Mouse (Mus musculus): ENCODE data around the gene Macrod2. TPM values are rescaled to one million over a fixed set of nuclear protein-coding genes. Genes with fewer than 3 reads are reported as not detected.

Macrod2 gene
- polyA plus RNA-seq, 1 experiment from 2014 or later = 47.6 TPM

DNA sequence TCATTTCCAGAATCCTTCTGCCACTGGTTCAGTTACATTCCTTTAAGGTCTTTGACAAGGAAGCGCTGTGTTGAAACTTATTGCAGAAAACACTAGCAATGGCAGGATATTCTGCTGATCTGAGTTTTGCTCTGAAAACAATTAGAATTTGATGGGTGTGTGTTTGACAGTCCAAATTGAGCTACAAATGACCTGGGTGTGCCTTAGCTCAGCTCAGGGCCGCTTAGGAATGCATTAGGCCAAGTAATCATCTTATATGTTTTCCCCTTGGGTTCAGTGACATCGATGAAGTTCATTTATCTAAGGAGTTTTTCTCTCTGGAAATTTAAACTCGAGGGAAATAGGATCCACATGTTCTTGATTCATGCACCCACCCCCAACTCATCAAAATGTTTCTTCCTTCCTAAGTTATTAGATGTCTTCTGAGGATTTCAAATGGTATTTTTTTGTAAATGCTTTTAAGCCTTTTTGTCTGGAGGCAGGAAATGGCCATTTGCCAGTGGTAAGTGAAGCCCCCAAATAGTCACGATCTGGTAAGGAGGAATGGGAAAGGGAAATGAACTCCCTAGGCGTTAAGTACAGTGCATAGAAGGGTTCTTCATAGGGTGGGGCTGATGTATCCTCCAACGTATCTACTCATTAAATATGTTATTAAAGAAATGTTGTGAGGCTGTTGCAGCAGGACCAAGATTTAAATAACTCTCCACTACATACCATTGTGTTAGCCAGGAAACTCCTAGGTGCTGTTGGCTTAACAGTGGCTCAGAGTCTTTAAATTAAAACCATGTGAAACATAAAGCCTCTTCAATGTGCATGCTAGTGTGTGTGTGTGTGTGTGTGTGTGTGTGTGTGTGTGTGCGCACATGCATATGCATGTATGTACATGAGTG, 1430.7 kb downstream of the Macrod2 start:
- Histone ChIP-seq H3K9ac (ENCODE audit: low read length) (no peak overlapping the region), H3K4me3 (ENCODE audit: low read depth, low read length) (no peak overlapping the region), H3K27ac (ENCODE audit: low read depth, low read length) (no peak overlapping the region), H3K4me2 (ENCODE audit: low read depth, low read length, severe bottlenecking) (no peak overlapping the region), H3K36me3 (ENCODE audit: control insufficient read depth, insufficient read depth, low read length) (no peaks in the 10 kb centered on the region), H3K27me3 (ENCODE audit: control insufficient read depth, insufficient read depth, low read length) (no peaks in the 10 kb centered on the region), H3K9me3 (ENCODE audit: control insufficient read depth, low read length) (no peaks in the 10 kb centered on the region), H3K4me1 (replicated peaks; ENCODE audit: control insufficient read depth, insufficient read depth, low read length) (no peaks in the 10 kb centered on the region)
- 78% methylated on average over 8 of the region's 8 CpGs for WGBS
- DNase-seq (ENCODE audit: low spot score) (no peak), ATAC-seq (replicated peaks; ENCODE audit: low FRiP score) (no peak)

DNA sequence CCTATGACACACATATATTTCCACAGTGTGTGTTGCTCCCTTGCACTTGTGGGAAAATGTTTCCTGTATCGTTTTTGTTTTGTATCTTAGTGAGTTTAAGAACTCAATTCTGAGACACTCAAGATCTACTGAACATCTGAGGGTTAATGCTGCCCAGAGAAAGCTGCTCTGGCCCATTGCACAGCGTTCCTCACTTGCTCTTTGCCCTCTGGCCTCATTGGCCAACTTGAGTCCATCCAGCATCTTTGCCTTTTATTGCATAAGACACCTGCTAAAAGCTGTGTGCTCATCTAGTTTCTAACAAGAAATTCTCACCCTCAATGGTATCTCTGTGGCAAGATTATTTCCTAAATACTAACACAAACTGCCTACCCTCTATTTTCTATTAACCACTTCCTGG, 1435.4 kb downstream of the Macrod2 start:
- H3K27me3 ChIP-seq (ENCODE audit: control insufficient read depth, insufficient read depth, low read length) = no peaks in the 10 kb centered on the region
- DNase-seq (ENCODE audit: low spot score) (no peak), ATAC-seq (replicated peaks; ENCODE audit: low FRiP score) (no peak)
- H3K9me3 ChIP-seq (ENCODE audit: control insufficient read depth, low read length) = no peaks in the 10 kb centered on the region
- H3K9ac ChIP-seq (ENCODE audit: low read length) = no peak overlapping the region
- H3K27ac ChIP-seq (ENCODE audit: low read depth, low read length) = no peak overlapping the region
- H3K4me2 ChIP-seq (ENCODE audit: low read depth, low read length, severe bottlenecking) = no peak overlapping the region
- no peaks in the 10 kb centered on the region for H3K36me3 ChIP-seq (ENCODE audit: control insufficient read depth, insufficient read depth, low read length)
- WGBS = 80% methylated on average over 2 of the region's 2 CpGs
- H3K4me3 ChIP-seq (ENCODE audit: low read depth, low read length) = no peak overlapping the region
- H3K4me1 ChIP-seq (replicated peaks; ENCODE audit: control insufficient read depth, insufficient read depth, low read length) = no peaks in the 10 kb centered on the region

DNA sequence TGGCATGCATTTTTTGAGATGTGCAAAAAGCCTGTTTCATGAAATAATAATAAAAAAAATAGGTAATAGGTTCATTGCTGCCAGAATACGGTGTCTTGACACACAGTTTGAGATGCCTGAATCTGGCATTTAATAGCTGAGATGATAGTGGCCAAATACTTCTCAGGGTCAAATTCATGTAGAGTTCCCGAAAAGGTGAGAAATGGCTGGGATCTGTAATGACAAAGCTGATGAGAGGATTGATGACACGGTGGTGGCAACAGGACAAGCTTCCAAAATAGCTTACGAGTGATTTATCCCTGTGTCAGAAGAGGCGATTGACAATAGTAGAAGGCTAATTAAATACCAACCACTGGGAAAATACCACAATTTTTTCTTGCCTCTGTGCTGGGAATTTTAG, 1436.4 kb downstream of the Macrod2 start:
- Histone ChIP-seq H3K4me2 (ENCODE audit: low read depth, low read length, severe bottlenecking) (no peak overlapping the region), H3K27ac (ENCODE audit: low read depth, low read length) (no peak overlapping the region), H3K36me3 (ENCODE audit: control insufficient read depth, insufficient read depth, low read length) (no peaks in the 10 kb centered on the region), H3K4me1 (replicated peaks; ENCODE audit: control insufficient read depth, insufficient read depth, low read length) (no peaks in the 10 kb centered on the region), H3K9me3 (ENCODE audit: control insufficient read depth, low read length) (no peaks in the 10 kb centered on the region), H3K27me3 (ENCODE audit: control insufficient read depth, insufficient read depth, low read length) (no peaks in the 10 kb centered on the region), H3K4me3 (ENCODE audit: low read depth, low read length) (no peak overlapping the region), H3K9ac (ENCODE audit: low read length) (no peak overlapping the region)
- no peak for ATAC-seq (replicated peaks; ENCODE audit: low FRiP score)
- DNase-seq (ENCODE audit: low spot score) = no peak
- 82% methylated on average over 5 of the region's 5 CpGs for WGBS

DNA sequence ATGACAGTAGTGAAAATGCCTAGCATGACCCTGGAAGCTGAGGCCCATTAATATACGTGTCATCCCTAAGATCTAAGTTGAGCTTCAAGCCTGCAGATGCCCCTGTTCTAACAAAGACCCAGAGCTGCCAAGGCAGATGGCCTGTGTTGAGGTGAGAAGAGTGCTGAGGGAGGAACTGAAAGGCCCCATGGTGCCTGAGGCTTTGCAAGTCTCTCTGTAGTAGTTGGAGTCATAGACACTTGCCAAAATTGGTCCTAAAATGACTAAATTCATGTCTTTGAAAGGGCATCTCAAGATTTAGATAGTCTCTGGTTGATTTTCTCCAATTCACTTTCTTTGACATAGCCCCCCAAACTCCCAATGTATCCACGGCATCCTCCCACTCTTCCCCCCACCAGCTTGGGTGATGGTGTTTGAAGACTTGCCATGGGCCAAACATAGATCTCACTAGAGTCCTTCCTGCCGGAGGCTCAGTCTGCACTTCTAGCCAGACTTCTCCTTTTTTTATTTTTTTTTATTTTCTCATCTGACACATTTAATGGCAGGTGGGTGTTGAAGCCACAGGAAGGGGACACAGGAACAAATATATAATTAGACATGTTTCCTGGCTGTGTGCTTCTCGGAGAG, 1439.2 kb downstream of the Macrod2 start:
- Histone ChIP-seq H3K4me3 (ENCODE audit: low read depth, low read length) (no peak overlapping the region), H3K9me3 (ENCODE audit: control insufficient read depth, low read length) (no peaks in the 10 kb centered on the region), H3K27me3 (ENCODE audit: control insufficient read depth, insufficient read depth, low read length) (no peaks in the 10 kb centered on the region), H3K36me3 (ENCODE audit: control insufficient read depth, insufficient read depth, low read length) (no peaks in the 10 kb centered on the region), H3K4me1 (replicated peaks; ENCODE audit: control insufficient read depth, insufficient read depth, low read length) (no peaks in the 10 kb centered on the region), H3K4me2 (ENCODE audit: low read depth, low read length, severe bottlenecking) (no peak overlapping the region), H3K9ac (ENCODE audit: low read length) (no peak overlapping the region), H3K27ac (ENCODE audit: low read depth, low read length) (no peak overlapping the region)
- 82% methylated on average over 4 of the region's 4 CpGs for WGBS
- ATAC-seq (replicated peaks; ENCODE audit: low FRiP score) (no peak), DNase-seq (ENCODE audit: low spot score) (no peak)

- no peaks in the 10 kb centered on the region for H3K27me3 ChIP-seq (ENCODE audit: control insufficient read depth, insufficient read depth, low read length)
- WGBS = 88% methylated on average over 6 of the region's 6 CpGs
- DNase-seq (ENCODE audit: low spot score) = no peak
Measured at GRCm38 (mm10) chr2:141844408-141845175, 1449.5 kb downstream of the Macrod2 start.

DNA sequence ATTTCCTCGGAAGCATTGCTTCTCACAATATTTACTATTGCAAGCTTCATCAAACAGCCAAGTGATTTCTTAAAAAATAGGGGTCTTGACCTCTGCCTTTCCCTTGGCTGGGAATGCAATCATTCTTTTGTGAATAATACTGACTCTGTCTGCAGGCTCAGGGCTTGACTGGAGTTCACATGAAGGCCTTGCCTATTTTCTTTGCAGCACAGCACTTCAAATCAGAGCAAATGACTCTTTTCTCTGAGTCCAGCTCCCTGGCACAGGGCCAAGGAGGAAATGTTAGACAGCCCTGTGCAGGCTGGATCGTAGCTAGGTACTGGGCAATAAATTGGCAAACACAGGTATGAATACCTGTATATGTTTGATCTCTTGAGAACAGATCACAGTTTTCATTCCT, 1464.1 kb downstream of the Macrod2 start:
- Histone ChIP-seq H3K27me3 (ENCODE audit: control insufficient read depth, insufficient read depth, low read length) (no peaks in the 10 kb centered on the region), H3K36me3 (ENCODE audit: control insufficient read depth, insufficient read depth, low read length) (no peaks in the 10 kb centered on the region), H3K4me2 (ENCODE audit: low read depth, low read length, severe bottlenecking) (no peak overlapping the region), H3K4me1 (replicated peaks; ENCODE audit: control insufficient read depth, insufficient read depth, low read length) (no peaks in the 10 kb centered on the region), H3K4me3 (ENCODE audit: low read depth, low read length) (no peak overlapping the region), H3K9me3 (ENCODE audit: control insufficient read depth, low read length) (no peaks in the 10 kb centered on the region), H3K9ac (ENCODE audit: low read length) (no peak overlapping the region), H3K27ac (ENCODE audit: low read depth, low read length) (no peak overlapping the region)
- no peak for DNase-seq (ENCODE audit: low spot score)
- no peak for ATAC-seq (replicated peaks; ENCODE audit: low FRiP score)
- 67% methylated on average over 2 of the region's 2 CpGs for WGBS

More at GRCm38 (mm10) chr2:141844408-141845175, 1449.5 kb downstream of the Macrod2 start:
- ATAC-seq (replicated peaks; ENCODE audit: low FRiP score) = no peak
- H3K9ac ChIP-seq (ENCODE audit: low read length) = no peak overlapping the region
- H3K27ac ChIP-seq (ENCODE audit: low read depth, low read length) = no peak overlapping the region
- no peaks in the 10 kb centered on the region for H3K9me3 ChIP-seq (ENCODE audit: control insufficient read depth, low read length)
- H3K4me1 ChIP-seq (replicated peaks; ENCODE audit: control insufficient read depth, insufficient read depth, low read length) = no peaks in the 10 kb centered on the region
- H3K36me3 ChIP-seq (ENCODE audit: control insufficient read depth, insufficient read depth, low read length) = no peaks in the 10 kb centered on the region
- H3K4me3 ChIP-seq (ENCODE audit: low read depth, low read length) = no peak overlapping the region
- no peak overlapping the region for H3K4me2 ChIP-seq (ENCODE audit: low read depth, low read length, severe bottlenecking)

DNA sequence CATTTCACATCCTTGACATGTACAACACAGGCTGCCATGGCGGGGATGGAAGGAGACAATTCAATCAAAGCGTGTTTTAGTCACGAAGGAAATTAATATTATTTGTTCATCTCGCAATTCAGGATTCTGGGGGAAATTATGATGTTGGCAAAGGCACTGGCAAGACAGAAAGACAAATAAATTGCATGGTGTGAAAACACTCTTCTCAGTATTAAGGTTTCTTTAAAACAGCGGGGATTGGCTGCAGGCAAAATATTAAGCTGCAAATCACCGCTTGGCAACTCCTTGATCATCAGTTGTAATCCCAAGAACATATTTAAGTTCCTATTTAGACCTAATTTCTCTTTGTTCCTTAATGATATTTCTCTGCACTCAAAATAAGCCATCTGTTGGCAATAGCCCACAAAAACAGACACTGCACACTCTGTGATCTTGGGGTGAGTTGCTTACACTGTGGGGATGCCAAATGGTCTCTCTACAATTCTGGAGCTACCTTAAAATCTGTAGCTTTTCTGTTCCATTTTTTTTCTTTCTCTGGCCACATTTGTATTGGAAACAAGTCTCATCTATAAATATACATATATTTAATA, 1466.7 kb downstream of the Macrod2 start:
- H3K27me3 ChIP-seq (ENCODE audit: control insufficient read depth, insufficient read depth, low read length) = no peaks in the 10 kb centered on the region
- H3K36me3 ChIP-seq (ENCODE audit: control insufficient read depth, insufficient read depth, low read length) = no peaks in the 10 kb centered on the region
- no peak overlapping the region for H3K4me2 ChIP-seq (ENCODE audit: low read depth, low read length, severe bottlenecking)
- DNase-seq (ENCODE audit: low spot score) (no peak), ATAC-seq (replicated peaks; ENCODE audit: low FRiP score) (no peak)
- no peaks in the 10 kb centered on the region for H3K4me1 ChIP-seq (replicated peaks; ENCODE audit: control insufficient read depth, insufficient read depth, low read length)
- 86% methylated on average over 6 of the region's 6 CpGs for WGBS
- no peak overlapping the region for H3K27ac ChIP-seq (ENCODE audit: low read depth, low read length)
- no peaks in the 10 kb centered on the region for H3K9me3 ChIP-seq (ENCODE audit: control insufficient read depth, low read length)
- no peak overlapping the region for H3K9ac ChIP-seq (ENCODE audit: low read length)
- no peak overlapping the region for H3K4me3 ChIP-seq (ENCODE audit: low read depth, low read length)

DNA sequence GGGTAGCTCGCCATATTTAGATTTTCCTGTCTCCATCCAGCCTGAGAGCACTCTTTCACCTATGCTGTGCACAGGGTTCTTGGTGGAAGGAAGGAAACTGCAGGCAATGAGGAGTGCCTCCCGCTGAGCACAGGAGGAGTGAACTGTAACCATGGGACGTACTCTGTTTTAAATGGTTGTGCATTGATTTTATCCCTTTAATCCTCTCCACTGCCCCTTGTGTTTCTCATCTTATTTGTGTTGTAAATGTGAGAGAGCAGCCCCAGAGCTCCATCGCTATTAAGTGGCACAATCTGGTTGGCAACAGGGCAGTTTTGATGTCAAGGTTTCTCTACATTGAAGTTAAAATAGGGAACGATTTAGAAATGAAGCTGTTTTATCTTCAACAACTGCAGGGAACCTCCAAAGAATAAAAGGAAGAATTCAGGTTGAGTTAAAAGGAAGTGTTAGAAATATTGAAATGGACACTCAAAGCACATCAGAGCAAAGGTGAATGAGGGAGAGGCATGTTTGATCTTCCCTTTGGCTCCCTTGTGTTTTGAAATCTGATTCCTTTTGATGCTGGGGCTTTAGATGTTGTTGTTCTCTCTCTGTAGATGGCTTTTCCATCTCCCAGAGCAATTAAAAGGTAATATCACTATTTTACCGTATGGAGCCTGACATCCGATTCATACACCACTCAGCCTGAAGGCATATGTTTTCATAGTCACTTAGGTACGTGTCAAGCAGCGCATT, 1467.6 kb downstream of the Macrod2 start:
- ATAC-seq (replicated peaks; ENCODE audit: low FRiP score) (no peak), DNase-seq (ENCODE audit: low spot score) (no peak)
- H3K4me2 ChIP-seq (ENCODE audit: low read depth, low read length, severe bottlenecking) = no peak overlapping the region
- no peaks in the 10 kb centered on the region for H3K27me3 ChIP-seq (ENCODE audit: control insufficient read depth, insufficient read depth, low read length)
- WGBS = 53% methylated on average over 9 of the region's 9 CpGs
- H3K9me3 ChIP-seq (ENCODE audit: control insufficient read depth, low read length) = no peaks in the 10 kb centered on the region
- H3K4me1 ChIP-seq (replicated peaks; ENCODE audit: control insufficient read depth, insufficient read depth, low read length) = no peaks in the 10 kb centered on the region
- no peaks in the 10 kb centered on the region for H3K36me3 ChIP-seq (ENCODE audit: control insufficient read depth, insufficient read depth, low read length)
- no peak overlapping the region for H3K9ac ChIP-seq (ENCODE audit: low read length)
- no peak overlapping the region for H3K4me3 ChIP-seq (ENCODE audit: low read depth, low read length)
- H3K27ac ChIP-seq (ENCODE audit: low read depth, low read length) = no peak overlapping the region
